Mouse (Mus musculus) Patski (cell line): Measurements from ENCODE around the gene Kng1. TPM values are rescaled to one million over a fixed set of nuclear protein-coding genes. Genes with fewer than 3 reads are reported as not detected.

ENCODE experiments used
- ATAC-seq: fragments of 100-300 bp; one replicate; pipeline ENCODE4 v1.8.0; 2021
- CTCF ChIA-PET: fragments of 350-600 bp; sonication (Branson Sonifier 250); formaldehyde crosslinking; loops from one replicate; lab custom pipeline; 2022; ENCODE audit warnings: inconsistent platforms; lab: Charles Lee
- POLR2A ChIA-PET: fragments of 350-600 bp; sonication (Branson Sonifier 250); formaldehyde crosslinking; loops from one replicate; lab custom pipeline; 2022; ENCODE audit warnings: antibody characterized with exemption, inconsistent platforms; lab: Charles Lee
- DNase-seq: peaks from one replicate; pipeline ENCODE4 v3.0.0-alpha.2; 2011; ENCODE audit warnings: low read depth, low spot score
- H3K27me3 ChIP-seq: fragments of 371-371 bp; one replicate; pipeline ENCODE4 v1.5.1; 2021
- CTCF ChIP-seq: fragments of 100-300 bp; IDR thresholded peaks from one replicate; pipeline ENCODE4 v1.5.1; 2021
- in situ Hi-C: fragments of 300-500 bp; cut with MboI; formaldehyde crosslinking; loops from 3 replicates; pipeline ENCODE4 v1.11.1; 2018; ENCODE audit warnings: low pct_unique_long_range_greater_than_20kb, mixed read lengths
- polyA plus RNA-seq: library from polyadenylated mRNA; unstranded; gene quantifications from one replicate; pipeline ENCODE4 v1.2.3, GENCODE M21; 2021

The Kng1 gene
- polyA plus RNA-seq, 1 experiment from 2014 or later: 9.8 TPM

DNA sequence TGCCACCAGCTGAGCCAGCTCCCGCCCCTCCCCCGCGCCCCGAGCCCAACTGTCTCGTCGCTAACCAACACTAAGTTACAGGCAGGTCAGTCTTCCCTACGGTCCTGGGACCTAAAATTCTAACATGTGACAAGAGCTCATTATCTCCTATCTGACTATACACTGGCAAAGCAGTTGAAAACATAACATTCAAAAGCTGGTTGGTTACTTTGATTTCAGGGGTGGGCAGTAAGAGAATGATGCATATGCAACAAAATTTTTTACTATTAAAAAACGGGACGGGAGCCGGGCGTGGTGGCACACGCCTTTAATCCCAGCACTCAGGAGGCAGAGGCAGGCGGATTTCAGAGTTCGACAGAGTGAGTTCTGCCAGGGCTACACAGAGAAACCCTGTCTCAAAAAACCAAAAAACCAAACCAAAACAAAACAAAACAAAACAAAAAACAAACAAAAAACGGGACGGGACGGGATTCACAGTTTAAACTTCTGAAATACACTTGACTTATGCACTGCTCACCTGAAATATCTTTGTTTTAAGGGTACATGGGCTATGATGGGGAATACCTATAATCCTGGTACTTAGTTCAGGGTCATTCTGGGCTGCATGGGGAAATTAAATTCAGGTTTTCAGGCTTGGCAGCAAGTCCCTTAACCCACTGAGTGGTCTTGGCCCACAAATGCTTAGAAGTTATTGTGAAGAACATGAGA, 45.5 kb downstream of the Kng1 start:
- POLR2A ChIA-PET: interaction anchor here (0.5 kb wide), 1 partner anchor 840 kb away, joined by 4 read pairs; no protein-coding TSS in a partner anchor
- no peak for TF ChIP-seq CTCF
- H3K27me3 ChIP-seq: no peaks in the 10 kb centered on the region
- CTCF ChIA-PET: interaction anchor here (1.1 kb wide), 1 partner anchor 15 kb away, joined by 3 read pairs; no protein-coding TSS in a partner anchor
- in situ Hi-C loops: no loop called here
- ATAC-seq (no peak), DNase-seq (no peak)

DNA sequence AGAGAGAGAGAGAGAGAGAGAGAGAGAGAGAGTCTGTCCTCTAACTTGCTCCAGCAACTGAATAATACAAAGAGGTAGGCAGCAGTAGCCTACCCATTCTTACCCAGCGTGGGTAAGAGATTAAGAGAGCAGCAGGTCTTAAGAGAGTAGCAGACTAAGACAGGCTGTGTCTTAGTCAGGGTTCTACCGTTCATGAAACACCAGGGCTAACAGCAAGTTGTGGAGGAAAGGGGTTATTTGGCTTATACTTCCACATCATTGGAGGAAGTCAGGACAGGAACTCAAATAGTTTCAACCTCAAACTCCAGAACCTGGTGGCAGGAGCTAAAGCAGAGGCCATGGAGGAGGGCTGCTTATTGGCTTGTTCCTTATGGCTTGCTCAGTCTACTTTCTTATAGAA, 46.2 kb downstream of the Kng1 start:
- ChIA-PET POLR2A (interaction anchor here (0.5 kb wide), 1 partner anchor 841 kb away, joined by 4 read pairs; no protein-coding TSS in a partner anchor), CTCF (interaction anchor here (1.1 kb wide), 1 partner anchor 16 kb away, joined by 3 read pairs; no protein-coding TSS in a partner anchor)
- ATAC-seq (no peak), DNase-seq (no peak)
- H3K27me3 ChIP-seq: no peaks in the 10 kb centered on the region
- in situ Hi-C loops: no loop called here
- no peak for TF ChIP-seq CTCF

DNA sequence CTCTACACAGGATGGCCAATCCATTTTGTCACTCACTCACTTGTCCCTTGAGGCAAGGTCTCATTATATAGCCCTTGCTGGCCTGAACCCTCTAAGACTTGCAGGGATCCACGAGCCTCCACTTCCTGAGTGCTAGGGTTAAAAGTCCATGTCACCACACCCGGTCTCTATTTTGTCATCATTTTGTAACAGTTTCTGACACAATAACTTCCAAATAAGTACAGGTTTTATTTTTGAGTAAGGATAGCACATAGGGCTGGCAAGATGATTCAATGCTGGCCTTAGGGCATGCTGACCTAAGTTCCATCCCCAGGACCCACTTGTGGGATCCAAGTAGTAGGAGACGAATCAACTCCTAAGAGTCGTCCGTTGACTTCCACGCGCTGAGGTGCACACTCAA, 48.5 kb downstream of the Kng1 start:
- TF ChIP-seq CTCF: no peak
- ChIA-PET CTCF (no interaction called here), POLR2A (interaction anchor here (1.0 kb wide), 1 partner anchor 10 kb away, joined by 4 read pairs; no protein-coding TSS in a partner anchor)
- no peak for DNase-seq
- no peak for ATAC-seq
- in situ Hi-C loops: no loop called here
- H3K27me3 ChIP-seq: no peaks in the 10 kb centered on the region

DNA sequence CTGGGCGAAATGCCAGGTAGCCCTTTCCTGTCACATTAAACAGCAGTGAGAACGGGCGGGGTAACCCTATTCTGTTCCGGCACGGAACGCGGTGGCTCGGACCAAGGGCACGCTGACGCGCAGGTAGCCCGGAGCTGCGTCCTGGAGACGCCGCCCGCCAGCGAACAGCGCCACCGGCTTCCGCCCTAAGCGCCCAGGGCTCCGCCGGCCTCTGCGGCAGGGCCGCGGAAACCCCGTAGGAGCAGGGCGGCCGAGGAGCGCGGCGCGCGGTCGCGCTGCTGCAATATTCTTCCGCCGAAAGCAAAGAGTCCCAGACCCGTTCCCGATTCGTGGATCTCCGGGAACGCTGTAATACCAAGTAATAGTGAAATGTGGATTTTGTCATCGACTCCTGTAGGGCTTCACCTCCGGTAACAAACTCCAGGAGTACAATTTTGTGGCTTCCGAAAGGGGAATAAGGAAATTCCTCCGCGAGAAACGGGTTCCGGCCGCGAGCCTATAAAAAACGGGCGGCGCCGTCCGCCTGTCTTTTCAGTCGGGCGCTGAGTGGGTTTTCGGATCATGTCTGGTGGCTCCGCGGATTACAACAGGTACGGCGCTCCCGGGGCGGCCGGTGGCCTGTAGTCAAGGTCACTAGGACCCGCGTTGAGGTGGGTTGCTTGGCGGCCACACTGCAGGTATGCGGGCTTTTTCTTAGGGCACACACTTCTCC, 49.7 kb downstream of the Kng1 start, which contains the start of gene Eif4a2:
Eif4a2 (plus strand) TSS at position 214 of the 712 bp plus-strand sequence.
- in situ Hi-C loops: no loop called here
- no peaks in the 10 kb centered on the region for H3K27me3 ChIP-seq
- TF ChIP-seq CTCF: no peak
- ChIA-PET CTCF (no interaction called here), POLR2A (interaction anchor here (0.7 to 3.9 kb wide), 5 partner anchors 9 to 517 kb away, joined by 3 to 21 read pairs (median 4); partner anchors contain the start of gene Rfc4)
- DNase-seq (peak; percentile 81), ATAC-seq (peak; percentile 85)

DNA sequence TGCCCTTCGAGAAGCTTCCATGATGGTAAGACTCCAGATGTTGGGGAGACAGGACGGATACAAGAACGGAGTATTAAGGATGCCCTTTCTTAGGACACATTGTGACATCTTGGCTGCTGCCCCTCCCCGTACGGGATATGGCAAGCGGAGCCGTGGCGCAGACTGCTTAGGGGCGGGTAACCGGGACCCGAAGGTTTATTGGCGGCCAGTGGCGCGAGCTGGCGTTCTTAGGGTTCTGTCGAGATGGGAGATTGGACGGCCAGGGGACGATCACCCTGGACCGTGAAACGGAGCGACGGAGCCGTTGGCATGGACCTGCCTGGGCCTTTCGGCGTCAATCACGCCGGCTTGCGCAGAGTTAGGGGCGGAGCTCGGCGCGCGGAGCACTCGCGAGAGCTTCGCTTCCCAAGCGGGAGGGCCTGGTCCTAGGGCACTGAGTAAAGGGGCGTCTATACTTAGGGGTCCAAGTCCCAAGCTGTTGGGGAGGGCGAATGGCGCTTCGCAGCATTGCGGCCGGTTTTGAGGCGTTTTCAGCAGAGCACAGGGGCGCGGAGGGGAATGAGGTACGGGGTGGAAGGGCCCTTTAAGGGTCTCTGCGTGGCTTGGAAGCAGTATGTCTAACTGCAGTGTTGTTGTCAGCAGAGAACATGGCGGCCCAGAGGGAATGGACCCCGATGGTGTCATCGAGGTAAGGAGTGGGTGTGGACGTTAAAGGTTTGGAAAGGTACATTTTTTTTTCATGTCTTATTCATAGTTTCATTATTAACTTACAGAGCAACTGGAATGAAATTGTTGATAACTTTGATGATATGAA, 50.5 kb downstream of the Kng1 start:
- no peaks in the 10 kb centered on the region for H3K27me3 ChIP-seq
- peak; percentile 84 for ATAC-seq
- in situ Hi-C loops: no loop called here
- ChIA-PET CTCF (no interaction called here), POLR2A (interaction anchor here (1.2 to 3.9 kb wide), 3 partner anchors 8 to 164 kb away, joined by 3 to 21 read pairs (median 6); partner anchors contain the start of gene Rfc4)
- DNase-seq: peak; percentile 33
- no peak for TF ChIP-seq CTCF

DNA sequence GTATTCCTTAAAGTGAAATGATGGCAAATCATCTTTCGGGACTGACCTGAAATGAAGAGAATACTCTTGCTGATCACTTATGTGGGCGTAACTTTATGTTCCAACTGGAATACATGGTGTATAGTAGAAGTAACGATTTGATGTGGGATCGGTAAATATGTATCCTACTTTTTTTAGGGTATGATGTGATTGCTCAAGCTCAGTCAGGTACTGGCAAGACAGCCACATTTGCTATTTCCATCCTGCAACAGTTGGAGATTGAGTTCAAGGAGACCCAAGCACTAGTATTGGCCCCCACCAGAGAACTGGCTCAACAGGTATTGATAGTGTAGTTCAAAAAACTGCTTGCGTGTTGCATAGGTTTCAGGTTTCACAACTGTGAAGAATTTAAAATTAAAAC, 51.3 kb downstream of the Kng1 start:
- in situ Hi-C loops: no loop called here
- ChIA-PET CTCF (interaction anchor here (1.0 kb wide), 1 partner anchor 23 kb away, joined by 3 read pairs; no protein-coding TSS in a partner anchor), POLR2A (interaction anchor here (1.2 to 3.9 kb wide), 2 partner anchors 18 to 163 kb away, joined by 3 to 21 read pairs; partner anchors contain the start of gene Rfc4)
- no peak for TF ChIP-seq CTCF
- no peak for DNase-seq
- no peak for ATAC-seq
- H3K27me3 ChIP-seq: no peaks in the 10 kb centered on the region

DNA sequence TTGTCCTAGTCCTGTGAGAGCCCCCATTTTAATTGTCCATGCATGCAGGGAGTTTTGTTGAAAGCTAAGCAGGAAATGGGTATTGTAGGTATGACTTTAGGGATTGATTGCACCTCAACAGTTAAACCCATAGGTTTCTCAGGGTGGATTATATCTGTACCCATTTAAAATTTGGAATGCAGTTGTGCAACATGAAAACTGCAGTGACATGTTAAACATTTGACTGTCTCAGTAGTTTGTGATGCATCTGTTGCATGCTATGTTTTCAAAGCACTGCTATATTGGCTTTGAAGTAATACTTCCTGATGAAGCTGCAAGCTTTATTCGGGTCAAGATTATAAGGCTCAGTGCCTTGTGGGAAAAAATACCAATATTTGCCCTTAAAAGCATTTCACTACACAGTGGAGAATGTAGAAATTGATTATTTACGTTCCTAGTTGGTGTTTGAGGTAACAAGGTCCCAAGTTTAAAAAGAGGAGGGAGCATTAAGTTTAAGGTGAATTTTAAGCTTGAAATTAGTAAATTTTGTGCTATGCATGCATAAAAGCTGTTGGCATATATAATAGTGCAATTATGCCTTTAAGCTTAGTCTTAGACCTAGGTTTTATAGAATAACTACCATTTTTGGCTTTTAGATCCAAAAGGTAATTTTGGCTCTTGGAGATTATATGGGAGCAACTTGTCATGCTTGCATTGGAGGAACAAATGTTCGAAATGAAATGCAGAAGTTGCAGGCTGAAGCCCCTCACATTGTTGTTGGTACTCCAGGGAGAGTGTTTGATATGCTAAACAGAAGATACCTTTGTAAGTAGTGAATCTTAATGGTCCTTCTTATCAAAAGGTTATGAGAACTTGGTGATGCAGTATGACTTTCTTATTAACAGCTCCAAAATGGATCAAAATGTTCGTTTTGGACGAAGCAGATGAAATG, 52.0 kb downstream of the Kng1 start:
- ATAC-seq: no peak
- H3K27me3 ChIP-seq: no peaks in the 10 kb centered on the region
- ChIA-PET POLR2A (interaction anchor here (0.6 to 3.9 kb wide), 3 partner anchors 18 to 47 kb away, joined by 3 to 21 read pairs (median 3); partner anchors contain the start of gene Rfc4), CTCF (interaction anchor here (1.0 kb wide), 1 partner anchor 22 kb away, joined by 3 read pairs; no protein-coding TSS in a partner anchor)
- DNase-seq: no peak
- in situ Hi-C loops: no loop called here
- no peak for TF ChIP-seq CTCF

DNA sequence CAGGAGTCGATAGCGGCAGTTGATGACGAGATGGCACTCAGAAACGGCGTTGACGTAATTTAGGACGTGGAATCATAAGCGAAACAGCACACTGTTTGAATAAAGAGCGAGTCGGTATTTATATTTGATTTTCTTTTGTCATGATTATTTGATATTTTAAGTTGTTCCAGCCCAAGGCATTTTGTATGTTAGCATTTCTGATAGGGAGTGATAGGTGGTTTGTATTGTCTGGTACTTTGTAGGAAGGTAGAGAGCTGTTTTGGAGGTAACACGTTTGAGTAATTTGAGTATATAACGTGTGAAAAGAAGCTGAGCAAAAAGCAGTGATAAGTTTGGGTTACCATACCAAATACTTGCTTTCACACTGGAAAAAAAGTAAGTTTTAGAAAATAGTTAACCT, 54.7 kb downstream of the Kng1 start:
- ChIA-PET POLR2A (no interaction called here), CTCF (no interaction called here)
- no peaks in the 10 kb centered on the region for H3K27me3 ChIP-seq
- ATAC-seq: no peak
- TF ChIP-seq CTCF: no peak
- no peak for DNase-seq
- in situ Hi-C loops: no loop called here

DNA sequence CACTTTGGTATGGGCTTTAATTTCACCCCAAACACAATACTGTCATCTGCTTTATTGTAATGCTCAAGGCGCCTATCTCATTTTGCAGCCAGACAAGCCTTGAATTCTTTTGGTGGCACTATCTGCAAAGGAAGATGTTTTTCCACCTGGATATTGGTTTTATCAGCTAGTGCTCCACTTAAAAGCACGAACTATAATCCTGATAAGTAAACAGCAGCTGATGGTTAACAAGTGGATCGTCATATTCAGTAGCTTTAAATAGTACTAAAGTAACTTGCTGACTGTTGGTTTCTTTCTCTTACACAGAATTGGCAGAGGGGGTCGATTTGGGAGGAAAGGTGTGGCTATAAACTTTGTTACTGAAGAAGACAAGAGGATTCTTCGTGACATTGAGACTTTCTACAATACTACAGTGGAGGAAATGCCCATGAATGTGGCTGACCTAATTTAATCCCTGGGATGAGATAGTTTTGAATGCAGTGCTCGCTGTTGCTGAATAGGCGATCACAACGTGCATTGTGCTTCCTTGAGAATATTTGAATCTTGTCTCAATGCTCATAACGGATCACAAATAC, 55.3 kb downstream of the Kng1 start:
- in situ Hi-C loops: no loop called here
- ChIA-PET POLR2A (no interaction called here), CTCF (no interaction called here)
- ATAC-seq (no peak), DNase-seq (no peak)
- no peaks in the 10 kb centered on the region for H3K27me3 ChIP-seq
- no peak for TF ChIP-seq CTCF
